Mouse (Mus musculus) midbrain, embryonic 13.5 days (tissue): ENCODE results near the gene 1700001P01Rik. TPM values are rescaled to one million over a fixed set of nuclear protein-coding genes. Genes with fewer than 3 reads are reported as not detected.
A peak's percentile ranks its signal among the peaks of the same experiment; 100 is the strongest.

Experiments
- ATAC-seq: fragments of 200-750 bp; cut with Nextera tagmentation; 2 replicates; pipeline ENCODE4 v1.8.0; 2017; ENCODE audit warnings: mild to moderate bottlenecking, moderate TSS enrichment, moderate library complexity
- H3K27ac ChIP-seq: fragments of 300-500 bp; sonication (generic); 2 replicates; pipeline ENCODE4 v1.5.1; 2015; ENCODE audit warnings: inconsistent platforms, mild to moderate bottlenecking, moderate library complexity
- H3K27me3 ChIP-seq: fragments of 300-500 bp; sonication (generic); 2 replicates; pipeline ENCODE4 v1.6.1; 2015; ENCODE audit warnings: mild to moderate bottlenecking, inconsistent platforms
- H3K36me3 ChIP-seq: fragments of 300-500 bp; sonication (generic); 2 replicates; pipeline ENCODE4 v1.6.1; 2015; ENCODE audit warnings: mild to moderate bottlenecking, inconsistent platforms
- H3K4me1 ChIP-seq: fragments of 300-500 bp; sonication (generic); replicated peaks from 2 replicates; pipeline ENCODE4 v1.6.1; 2015; ENCODE audit warnings: inconsistent platforms
- H3K4me2 ChIP-seq: fragments of 300-500 bp; sonication (generic); replicated peaks from 2 replicates; pipeline ENCODE4 v1.6.1; 2015; ENCODE audit warnings: moderate library complexity, mild to moderate bottlenecking, inconsistent platforms
- H3K4me3 ChIP-seq: fragments of 300-500 bp; sonication (generic); replicated peaks from 2 replicates; pipeline ENCODE4 v1.5.1; 2015; ENCODE audit warnings: mild to moderate bottlenecking, inconsistent platforms
- H3K9ac ChIP-seq: fragments of 300-500 bp; sonication (generic); replicated peaks from 2 replicates; pipeline ENCODE4 v1.6.1; 2015; ENCODE audit warnings: mild to moderate bottlenecking, inconsistent platforms
- H3K9me3 ChIP-seq: fragments of 300-500 bp; sonication (generic); 2 replicates; pipeline ENCODE4 v1.6.1; 2016; ENCODE audit warnings: mild to moderate bottlenecking, inconsistent platforms
- WGBS: fragments of 180-500 bp; shearing (Covaris S2); methylation state at CpG from one replicate; pipeline ENCODE4 v1.1.7; 2015; 5-methylcytosine and 5-hydroxymethylcytosine counted together
- polyA plus RNA-seq: library from polyadenylated mRNA; unstranded; fragments of >200 nt; fragmentation: Nextera tagmentation; extraction: Ambion mirVana; gene quantifications from 2 replicates; pipeline ENCODE4 v1.2.1, GENCODE M21; 2015

The 1700001P01Rik gene
- polyA plus RNA-seq, 1 experiment from 2014 or later = 1.1 TPM

DNA sequence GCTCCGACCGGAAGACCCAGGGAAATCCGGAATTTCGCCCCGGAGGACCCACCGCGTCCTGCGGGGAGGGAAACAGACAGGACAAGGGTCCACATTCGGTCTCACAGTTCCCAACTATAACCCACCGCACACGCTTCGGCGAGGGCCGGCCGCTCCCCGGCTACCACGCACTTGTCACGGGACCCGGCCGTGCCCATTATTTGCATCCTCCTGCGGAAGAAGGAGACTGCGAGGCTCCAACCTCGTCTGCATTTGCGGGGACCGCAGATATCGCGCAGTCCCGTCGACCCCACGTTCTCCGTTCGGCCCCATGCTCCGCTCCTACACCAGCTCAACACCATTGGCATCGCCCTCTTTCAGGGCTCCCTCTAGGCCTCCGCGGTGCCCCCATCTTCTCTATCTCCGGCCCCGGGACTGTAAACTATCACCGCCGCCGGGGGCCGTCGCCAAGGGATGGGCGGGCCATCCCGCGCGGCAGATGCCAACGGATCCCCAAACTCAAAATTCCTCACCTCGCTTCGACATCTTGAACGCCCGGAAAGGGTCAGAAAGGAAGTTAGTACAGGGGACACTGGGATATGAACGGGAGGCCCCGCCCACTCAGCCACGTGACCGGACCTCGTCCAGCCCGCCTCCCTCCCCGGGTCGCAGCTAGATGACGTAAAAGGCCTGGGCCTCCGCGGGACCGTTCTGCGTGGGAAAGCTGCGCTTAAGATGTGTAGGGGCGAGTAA lies 6.3 kb upstream of the 1700001P01Rik start, which contains the start of gene Rpl23:
Gene Rpl23 (minus strand): TSS at position 606 of the 732 bp plus-strand sequence.
- Histone ChIP-seq H3K9ac (peak within 1 kb of the TSS; percentile 96), H3K4me3 (peak within 1 kb of the TSS; percentile 81), H3K36me3 (peaks cover 40% of the 10 kb centered on the region), H3K27me3 (no peaks in the 10 kb centered on the region), H3K4me2 (peak within 1 kb of the TSS; percentile 79), H3K27ac (peak within 1 kb of the TSS; percentile 88), H3K4me1 (peaks cover 29% of the 10 kb centered on the region), H3K9me3 (no peaks in the 10 kb centered on the region)
- WGBS = under 1% methylated on average over 67 of the region's 67 CpGs
- ATAC-seq = peak; percentile 93

- Histone ChIP-seq H3K4me1 (peaks cover 29% of the 10 kb centered on the region), H3K36me3 (peaks cover 45% of the 10 kb centered on the region), H3K27me3 (no peaks in the 10 kb centered on the region), H3K4me2 (peak overlapping the region; percentile 79), H3K9me3 (no peaks in the 10 kb centered on the region), H3K9ac (peak overlapping the region; percentile 96), H3K27ac (peak overlapping the region; percentile 88), H3K4me3 (peak overlapping the region; percentile 81)
- WGBS = 2% methylated on average over 11 of the region's 11 CpGs
- ATAC-seq = no peak
Measured at GRCm38 (mm10) chr11:97781478-97781831, 5.7 kb upstream of the 1700001P01Rik start.

DNA sequence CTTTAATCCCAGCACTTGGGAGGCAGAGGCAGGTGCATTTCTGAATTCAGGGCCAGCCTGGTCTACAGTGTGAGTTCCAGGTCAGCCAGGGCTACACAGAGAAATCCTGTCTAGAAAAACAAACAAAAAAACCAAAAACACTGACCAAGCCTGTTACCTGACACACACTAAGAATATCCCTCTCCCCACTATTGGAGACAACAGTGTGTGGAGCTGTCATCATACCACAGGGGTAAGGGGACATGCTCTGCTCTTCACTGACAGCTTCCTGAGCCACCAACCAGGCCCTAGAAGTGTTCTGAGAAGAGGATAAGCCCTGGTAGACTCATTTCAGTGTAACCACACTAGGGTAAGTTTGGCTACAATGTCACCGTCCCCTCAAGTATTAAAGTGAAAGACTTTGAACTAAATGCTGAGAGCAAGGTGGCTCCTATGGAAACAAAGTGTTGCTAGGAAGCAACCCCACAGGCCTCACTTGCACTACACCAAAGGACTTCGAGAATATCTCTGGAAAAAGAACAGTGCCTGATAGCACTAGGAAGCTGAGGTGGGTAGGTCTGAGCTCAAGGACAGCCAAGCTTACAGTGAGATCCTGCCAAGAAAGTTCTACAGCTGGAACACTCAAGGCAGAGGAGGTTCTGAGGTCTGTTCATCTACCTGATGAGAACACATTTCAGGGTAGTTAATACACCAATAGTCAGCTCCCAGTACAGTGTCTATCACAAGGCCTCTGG lies 4.4 kb upstream of the 1700001P01Rik start:
- whole genome bisulfite sequencing = 91% methylated on average over 2 of the region's 2 CpGs
- Histone ChIP-seq H3K9me3 (no peaks in the 10 kb centered on the region), H3K27ac (no peak overlapping the region), H3K36me3 (peaks cover 58% of the 10 kb centered on the region), H3K4me1 (peaks cover 29% of the 10 kb centered on the region), H3K4me2 (peak overlapping the region; percentile 79), H3K9ac (peak overlapping the region; percentile 96), H3K27me3 (no peaks in the 10 kb centered on the region), H3K4me3 (peak overlapping the region; percentile 81)
- ATAC-seq = no peak

- peaks cover 62% of the 10 kb centered on the region for H3K36me3 ChIP-seq
- H3K9ac ChIP-seq = no peak overlapping the region
- peaks cover 29% of the 10 kb centered on the region for H3K4me1 ChIP-seq
- H3K4me3 ChIP-seq = no peak overlapping the region
- no peak overlapping the region for H3K27ac ChIP-seq
- WGBS = 98% methylated on average over 1 of the region's 1 CpGs
- ATAC-seq = no peak
- H3K9me3 ChIP-seq = no peaks in the 10 kb centered on the region
- no peak overlapping the region for H3K4me2 ChIP-seq
- no peaks in the 10 kb centered on the region for H3K27me3 ChIP-seq
Measured at GRCm38 (mm10) chr11:97778918-97779317, 3.2 kb upstream of the 1700001P01Rik start.

DNA sequence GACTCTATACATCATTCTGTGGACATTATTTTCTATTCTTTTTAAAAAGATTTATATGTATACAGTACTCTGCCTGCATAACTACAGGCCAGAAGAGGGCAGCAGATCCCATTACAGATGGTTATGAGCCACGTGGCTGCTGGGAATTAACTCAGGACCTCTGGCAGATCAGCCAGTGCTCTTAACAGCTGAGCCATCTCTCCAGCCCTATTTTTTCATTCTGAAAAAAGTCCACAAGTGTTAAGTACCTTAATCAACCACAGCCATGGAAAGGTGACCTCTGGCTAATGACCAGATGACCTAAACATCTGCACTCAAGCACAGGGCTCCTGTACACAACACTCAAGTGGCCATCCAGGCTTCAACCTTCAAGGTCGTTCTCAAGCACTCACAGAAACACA lies 1.4 kb upstream of the 1700001P01Rik start:
- H3K9ac ChIP-seq = no peak overlapping the region
- no peaks in the 10 kb centered on the region for H3K27me3 ChIP-seq
- no peak overlapping the region for H3K27ac ChIP-seq
- H3K4me1 ChIP-seq = peaks cover 21% of the 10 kb centered on the region
- H3K9me3 ChIP-seq = no peaks in the 10 kb centered on the region
- no peak overlapping the region for H3K4me3 ChIP-seq
- peaks cover 62% of the 10 kb centered on the region for H3K36me3 ChIP-seq
- 47% methylated on average over 2 of the region's 2 CpGs for WGBS
- no peak for ATAC-seq
- no peak overlapping the region for H3K4me2 ChIP-seq

DNA sequence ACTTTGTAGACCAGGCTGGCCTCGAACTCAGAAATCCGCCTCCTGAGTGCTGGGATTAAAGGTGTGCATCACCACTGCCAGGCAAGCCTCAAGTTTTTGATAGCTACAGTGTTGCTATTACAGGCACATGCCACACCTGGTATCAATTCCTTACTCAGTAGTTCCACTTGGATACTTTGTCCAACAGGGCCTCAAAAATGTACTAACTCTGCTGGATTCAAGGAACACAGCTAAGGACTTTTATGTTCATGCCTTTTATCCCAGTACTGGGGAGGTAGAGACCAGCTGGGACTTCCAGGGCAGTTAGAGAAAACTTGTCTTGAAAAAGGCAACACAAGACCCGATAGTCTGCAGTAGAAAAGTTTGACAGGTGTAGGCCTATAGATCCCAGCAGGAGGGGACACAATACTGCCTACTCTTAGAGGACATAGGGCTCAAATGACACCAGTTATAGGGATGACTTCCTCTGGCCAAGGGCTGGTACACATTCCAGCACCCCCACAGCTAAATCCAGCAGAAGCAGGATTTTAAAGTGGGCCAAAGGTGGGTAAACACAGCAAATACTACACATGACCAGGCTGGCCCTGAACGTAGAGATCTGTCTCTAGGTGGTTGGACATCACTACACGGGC lies 895 bp upstream of the 1700001P01Rik start:
- Histone ChIP-seq H3K27me3 (no peaks in the 10 kb centered on the region), H3K4me1 (peaks cover 21% of the 10 kb centered on the region), H3K36me3 (peaks cover 62% of the 10 kb centered on the region), H3K4me3 (no peak overlapping the region), H3K27ac (no peak overlapping the region), H3K9ac (no peak overlapping the region), H3K4me2 (no peak overlapping the region), H3K9me3 (no peaks in the 10 kb centered on the region)
- 60% methylated on average over 5 of the region's 5 CpGs for WGBS
- ATAC-seq = no peak

DNA sequence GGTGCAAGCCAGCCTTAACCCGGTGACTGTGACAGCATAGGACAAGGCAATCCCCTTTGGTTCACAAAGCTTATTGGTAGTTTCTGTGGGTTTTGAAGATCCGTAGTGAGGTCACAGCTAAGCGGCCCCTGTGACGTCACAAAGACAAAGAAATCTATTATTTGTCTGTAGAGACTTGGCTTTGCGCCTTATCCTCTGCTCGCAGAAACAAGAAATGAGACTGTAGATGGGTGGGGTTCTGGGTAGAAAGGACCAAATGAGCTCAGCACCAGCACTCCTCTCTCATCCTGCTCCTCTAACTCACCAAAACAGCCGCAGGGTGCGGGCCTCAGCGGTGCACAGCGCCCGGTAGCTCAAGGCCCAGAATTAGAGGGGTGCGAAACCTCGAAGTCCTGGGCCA lies 532 bp downstream of the 1700001P01Rik start:
- H3K4me1 ChIP-seq = peaks cover 8% of the 10 kb centered on the region
- no peak overlapping the region for H3K9ac ChIP-seq
- H3K27me3 ChIP-seq = no peaks in the 10 kb centered on the region
- H3K4me3 ChIP-seq = no peak overlapping the region
- H3K4me2 ChIP-seq = no peak overlapping the region
- H3K9me3 ChIP-seq = no peaks in the 10 kb centered on the region
- H3K27ac ChIP-seq = no peak overlapping the region
- 81% methylated on average over 13 of the region's 13 CpGs for WGBS
- H3K36me3 ChIP-seq = peaks cover 53% of the 10 kb centered on the region
- no peak for ATAC-seq

- no peak for ATAC-seq
- WGBS = 81% methylated on average over 14 of the region's 14 CpGs
Measured at GRCm38 (mm10) chr11:97771410-97771809, 4.3 kb downstream of the 1700001P01Rik start.

GRCm38 (mm10) chr11:97769704-97770103 lies 6.0 kb downstream of the 1700001P01Rik start:
- H3K4me1 ChIP-seq = peaks cover 17% of the 10 kb centered on the region
- H3K36me3 ChIP-seq = no peaks in the 10 kb centered on the region

More at GRCm38 (mm10) chr11:97771410-97771809, 4.3 kb downstream of the 1700001P01Rik start:
- Histone ChIP-seq H3K4me2 (no peak overlapping the region), H3K4me1 (peaks cover 4% of the 10 kb centered on the region; the same call in 1 of the 2 replicates), H3K9ac (no peak overlapping the region), H3K4me3 (no peak overlapping the region), H3K36me3 (peaks cover 17% of the 10 kb centered on the region), H3K27me3 (no peaks in the 10 kb centered on the region), H3K9me3 (no peaks in the 10 kb centered on the region), H3K27ac (no peak overlapping the region)

GRCm38 (mm10) chr11:97766154-97766881 lies 9.4 kb downstream of the 1700001P01Rik start, which contains the start of gene Cwc25:
Cwc25 (minus strand) TSS chr11:97766556.
- Histone ChIP-seq H3K36me3 (peaks cover 31% of the 10 kb centered on the region), H3K27me3 (no peaks in the 10 kb centered on the region), H3K9me3 (no peaks in the 10 kb centered on the region), H3K4me3 (peak within 1 kb of the TSS; percentile 94), H3K4me2 (peak within 1 kb of the TSS; percentile 77), H3K27ac (peak within 1 kb of the TSS; percentile 90), H3K9ac (peak within 1 kb of the TSS; percentile 91), H3K4me1 (peaks cover 22% of the 10 kb centered on the region)
- 2% methylated on average over 38 of the region's 38 CpGs for WGBS
- peak; percentile 96 for ATAC-seq

More at GRCm38 (mm10) chr11:97769704-97770103, 6.0 kb downstream of the 1700001P01Rik start:
- Histone ChIP-seq H3K9ac (no peak overlapping the region), H3K27ac (no peak overlapping the region), H3K27me3 (no peaks in the 10 kb centered on the region), H3K4me3 (no peak overlapping the region), H3K4me2 (no peak overlapping the region), H3K9me3 (no peaks in the 10 kb centered on the region)
- whole genome bisulfite sequencing = 40% methylated on average over 2 of the region's 2 CpGs
- ATAC-seq = no peak

DNA sequence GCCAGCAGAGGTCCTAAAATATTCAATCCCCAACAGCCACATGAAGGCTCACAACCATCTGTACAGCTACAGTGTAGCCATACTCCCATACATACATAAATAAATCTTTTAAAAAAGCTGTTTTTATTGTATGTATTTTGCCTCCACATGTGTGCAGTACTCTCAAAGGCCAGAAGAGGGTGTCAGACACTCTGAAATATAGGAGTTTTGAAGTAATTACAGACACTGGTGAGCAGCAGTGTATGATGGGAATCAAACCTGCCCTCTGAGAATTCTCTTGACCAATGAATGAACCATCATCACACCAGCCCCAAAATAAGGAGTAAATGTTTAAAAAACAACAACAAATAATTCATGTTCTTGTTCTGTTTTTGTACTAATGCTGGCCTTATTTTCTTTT lies 14.1 kb downstream of the 1700001P01Rik start:
- Histone ChIP-seq H3K36me3 (peaks cover 63% of the 10 kb centered on the region), H3K27ac (no peak overlapping the region), H3K9ac (no peak overlapping the region), H3K4me1 (peaks cover 18% of the 10 kb centered on the region), H3K4me3 (no peak overlapping the region), H3K27me3 (no peaks in the 10 kb centered on the region), H3K4me2 (no peak overlapping the region), H3K9me3 (no peaks in the 10 kb centered on the region)
- no peak for ATAC-seq
